Mouse (Mus musculus) c-Kit-positive CD71-positive TER-119-negative erythroid progenitor cells, embryonic 14.5 days (primary cell): ENCODE measurements at regions not wholly inside any gene's neighbourhood (a gene's known extent, or its start where the extent isn't known, plus 50 kb on each side); places are given as distances from the start of the nearest gene placed in this dataset.

ENCODE experiments used
- DNase-seq: peaks from one replicate; pipeline ENCODE4 v3.0.0-alpha.2; 2013; ENCODE audit warnings: low read depth

DNA sequence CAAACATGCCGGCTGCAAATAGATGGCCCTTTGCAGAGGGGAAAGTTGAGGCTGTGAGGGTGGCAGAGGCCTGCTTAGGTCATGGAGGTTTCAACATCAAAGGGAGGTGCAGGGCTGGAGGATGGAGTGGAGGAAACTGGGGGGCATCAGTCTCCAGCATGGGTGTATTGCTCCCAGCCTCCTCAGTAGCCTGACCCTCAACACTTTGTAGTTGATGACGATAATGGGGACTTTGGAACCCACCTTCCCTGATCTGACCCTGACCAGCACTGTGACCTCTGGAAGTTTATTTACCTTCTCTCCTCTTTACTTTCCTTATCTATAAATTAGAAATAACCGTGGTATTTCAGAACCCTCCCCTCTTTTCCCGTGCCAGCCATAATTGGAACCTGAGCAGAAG, 56.2 kb downstream of the Gm26897 start:
- no peak for DNase-seq

- DNase-seq = no peak
Observed at GRCm38 (mm10) chr5:111790527-111790926, 56.8 kb downstream of the Gm26897 start.

DNA sequence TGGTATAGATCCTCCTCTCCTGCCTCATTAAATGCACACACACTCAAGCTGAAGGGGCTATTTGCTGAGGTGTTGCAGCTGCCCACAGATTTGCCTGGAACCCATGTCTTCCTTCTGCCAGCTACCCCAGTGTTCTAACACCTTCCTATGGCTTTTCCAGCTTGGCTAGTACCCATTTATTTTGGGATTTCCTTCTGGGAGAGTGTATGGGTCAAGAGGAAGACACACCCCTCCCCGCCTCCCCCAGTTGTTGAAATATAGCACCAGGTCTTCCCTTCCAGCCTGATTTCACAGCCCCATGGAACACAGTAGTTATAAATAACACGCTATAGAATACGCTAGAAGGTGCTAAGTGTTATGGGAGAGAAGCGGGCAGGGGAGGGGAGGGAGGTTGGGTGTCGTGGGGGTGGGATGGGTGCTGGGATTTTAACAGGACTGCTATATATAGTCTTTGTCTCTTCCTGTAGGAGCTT, 57.4 kb downstream of the Gm26897 start:
- no peak for DNase-seq

DNA sequence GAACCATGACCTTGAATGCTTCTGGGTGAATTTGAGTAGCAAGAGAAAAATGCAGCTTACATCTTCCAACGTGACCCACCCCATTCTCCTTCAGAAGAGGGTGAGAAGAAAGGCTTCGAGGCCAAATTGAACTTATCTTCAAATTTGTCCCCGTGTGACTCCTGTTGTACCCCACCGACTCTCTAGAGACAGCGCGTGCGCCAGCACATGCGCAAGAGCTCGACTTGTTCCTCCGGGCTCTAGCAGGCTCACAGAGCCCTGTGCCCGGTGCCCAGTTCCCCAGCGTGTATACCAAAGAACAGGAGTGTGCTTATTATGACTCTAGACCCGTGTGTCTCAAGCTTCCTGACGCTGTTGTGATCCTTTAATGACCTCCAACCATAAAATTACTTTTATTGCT, 59.0 kb downstream of the Gm26897 start:
- no peak for DNase-seq

DNA sequence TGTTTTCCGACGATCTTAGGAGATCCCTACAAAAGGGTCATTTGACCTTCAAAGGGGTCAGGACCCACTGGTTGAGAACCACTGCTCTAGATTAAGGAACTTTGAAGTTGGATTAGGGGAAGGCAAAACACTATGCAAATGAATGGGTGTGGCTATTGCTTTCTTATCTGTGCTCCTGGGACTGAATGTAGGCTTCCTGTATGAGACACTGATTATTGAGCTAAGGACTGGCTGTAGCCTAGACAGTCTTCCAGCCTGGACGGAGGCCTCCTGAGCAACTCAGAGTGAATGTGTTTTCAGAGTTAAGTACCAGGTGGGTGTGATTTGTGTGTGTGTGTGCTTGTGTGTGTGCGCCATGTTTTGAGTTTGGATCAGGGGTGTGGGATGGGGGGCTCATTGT, 59.5 kb downstream of the Gm26897 start:
- DNase-seq = no peak

DNA sequence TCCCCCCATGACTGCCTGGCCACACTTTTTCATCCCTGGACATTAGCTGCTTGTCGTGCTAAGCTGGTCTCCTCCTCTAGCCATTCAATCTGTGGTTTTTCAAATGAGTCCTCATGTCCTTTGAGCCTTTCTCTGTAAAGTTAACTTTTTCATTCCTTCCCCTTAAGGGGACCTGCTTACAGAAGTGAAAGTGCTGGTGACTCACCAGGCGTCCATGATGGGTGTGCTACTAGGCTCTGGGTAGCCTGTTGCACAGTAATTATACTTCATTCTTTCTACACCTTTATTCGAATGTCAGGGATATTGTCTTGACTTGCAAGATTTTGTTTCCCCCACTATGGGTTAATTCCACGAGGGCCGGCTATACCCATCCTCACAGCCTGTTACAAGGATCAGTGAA, 63.2 kb downstream of the Gm26897 start:
- DNase-seq = no peak

DNA sequence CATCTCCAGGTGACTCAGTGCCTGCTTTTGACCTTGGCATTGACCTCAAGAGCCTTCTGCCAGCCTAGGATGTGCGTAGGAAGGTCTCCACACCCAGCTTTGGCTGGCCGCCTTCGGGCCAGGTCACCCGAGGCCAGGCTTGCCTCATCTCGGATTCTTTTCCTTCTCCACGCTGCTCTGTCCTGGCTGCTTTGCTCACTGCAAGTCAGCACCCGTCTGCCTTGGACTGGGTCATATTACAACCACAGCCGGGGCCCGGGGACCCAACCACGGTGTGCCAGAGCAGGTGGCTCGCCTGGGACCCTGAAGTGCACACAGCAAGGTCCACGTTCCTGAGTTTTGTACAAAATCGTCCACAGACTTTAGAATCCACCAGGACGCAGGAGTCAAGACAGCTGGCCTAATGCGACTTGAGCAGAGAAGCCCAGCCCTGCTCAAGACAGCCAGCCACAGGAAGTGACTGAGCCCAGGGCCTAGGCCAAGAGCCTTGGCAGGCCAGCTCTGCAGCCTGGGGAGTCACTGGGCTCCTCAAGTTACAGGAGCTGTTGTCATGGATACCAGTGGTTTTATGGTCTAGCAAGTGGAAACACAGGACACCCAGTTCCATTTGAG, 66.1 kb downstream of the Gm26897 start:
- DNase-seq = no peak

DNA sequence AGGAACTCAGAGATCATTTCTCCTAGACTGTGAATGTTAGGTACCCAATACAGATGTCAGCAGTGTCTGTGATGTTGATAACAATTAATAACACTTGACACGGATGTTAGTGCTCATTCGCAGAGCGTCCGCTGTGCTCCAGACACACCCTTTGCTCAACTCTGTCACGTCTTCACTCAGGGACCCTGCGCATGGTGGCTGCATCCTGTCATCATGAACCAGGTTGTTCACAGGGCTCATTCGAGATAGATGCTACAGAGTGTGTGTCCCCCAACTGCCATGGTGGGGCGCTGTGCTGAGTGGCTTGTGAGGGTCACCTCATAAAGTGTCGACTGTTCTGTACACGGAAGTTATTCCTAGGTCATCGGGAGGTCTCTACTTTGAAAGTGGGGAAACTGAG, 66.8 kb downstream of the Gm26897 start:
- no peak for DNase-seq

DNA sequence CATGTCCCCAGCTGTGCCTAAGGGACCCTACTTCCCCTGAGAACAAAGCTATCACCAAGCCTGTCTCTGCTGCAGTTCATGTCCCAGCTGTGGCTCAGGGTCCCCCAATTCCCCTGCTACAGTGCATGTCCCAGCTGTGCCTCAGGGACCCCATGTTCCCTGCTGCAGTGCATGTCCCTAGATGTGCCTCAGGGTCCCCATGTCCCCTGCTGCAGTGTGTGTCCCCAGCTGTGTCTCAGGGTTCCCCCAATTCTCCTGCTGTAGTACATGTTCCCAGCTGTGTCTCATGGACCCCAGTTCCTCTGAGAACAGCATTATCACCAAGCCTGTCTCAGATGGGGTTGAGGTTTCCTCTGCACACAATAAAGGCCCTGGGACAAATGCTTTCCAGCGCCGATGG, 67.3 kb downstream of the Gm26897 start:
- DNase-seq = no peak

GRCm38 (mm10) chr5:111804542-111804941, 70.8 kb downstream of the Gm26897 start:
- DNase-seq = no peak

- DNase-seq = no peak
Observed at GRCm38 (mm10) chr5:111805150-111805549, 71.4 kb downstream of the Gm26897 start.

DNA sequence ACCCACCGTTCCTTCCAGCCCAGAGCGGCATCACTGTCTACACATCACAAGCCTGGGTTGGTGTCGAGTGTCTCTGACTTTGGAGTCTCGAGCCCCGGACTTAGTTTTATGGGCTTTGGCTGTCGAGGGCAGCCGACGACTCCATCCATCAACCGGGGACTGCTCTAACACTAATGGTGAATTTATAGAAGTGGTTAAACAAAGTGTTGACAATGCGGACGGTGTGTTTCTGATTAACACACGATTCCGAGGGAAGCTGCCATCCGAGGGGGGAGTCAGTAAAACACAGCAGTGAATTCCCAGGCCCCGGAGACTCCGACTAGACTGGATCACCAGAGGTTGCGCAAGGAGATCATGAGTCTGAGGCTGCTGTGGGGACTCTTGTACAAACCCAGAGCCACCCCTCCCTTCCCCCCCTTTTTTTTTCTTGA, 72.1 kb downstream of the Gm26897 start:
- DNase-seq = no peak

GRCm38 (mm10) chr5:111810079-111810808, 76.5 kb downstream of the Gm26897 start:
- no peak for DNase-seq

DNA sequence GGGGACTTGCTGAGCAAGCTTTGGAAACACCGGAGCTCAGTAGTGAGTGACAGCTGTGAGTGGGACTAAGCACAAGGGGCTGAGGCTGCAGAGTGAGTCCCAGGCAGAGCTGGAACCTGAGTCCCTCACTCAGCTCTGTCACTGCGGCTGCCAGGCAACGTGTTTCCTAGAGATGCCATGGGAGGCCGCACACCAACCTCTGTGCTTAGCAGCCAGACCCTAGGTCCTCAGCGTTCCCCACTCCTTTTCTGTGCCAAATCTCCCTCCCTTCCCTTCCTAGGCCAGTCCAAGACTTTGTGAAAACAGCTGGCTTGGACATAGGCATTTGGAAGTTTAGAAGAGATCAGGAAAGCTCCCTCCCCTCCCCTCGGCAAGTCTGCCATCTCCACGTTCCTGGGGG, 78.9 kb downstream of the Gm26897 start:
- DNase-seq = no peak

GRCm38 (mm10) chr5:111813090-111813753, 79.5 kb downstream of the Gm26897 start:
- no peak for DNase-seq

- no peak for DNase-seq
Observed at GRCm38 (mm10) chr5:111814893-111815760, 81.4 kb downstream of the Gm26897 start.

DNA sequence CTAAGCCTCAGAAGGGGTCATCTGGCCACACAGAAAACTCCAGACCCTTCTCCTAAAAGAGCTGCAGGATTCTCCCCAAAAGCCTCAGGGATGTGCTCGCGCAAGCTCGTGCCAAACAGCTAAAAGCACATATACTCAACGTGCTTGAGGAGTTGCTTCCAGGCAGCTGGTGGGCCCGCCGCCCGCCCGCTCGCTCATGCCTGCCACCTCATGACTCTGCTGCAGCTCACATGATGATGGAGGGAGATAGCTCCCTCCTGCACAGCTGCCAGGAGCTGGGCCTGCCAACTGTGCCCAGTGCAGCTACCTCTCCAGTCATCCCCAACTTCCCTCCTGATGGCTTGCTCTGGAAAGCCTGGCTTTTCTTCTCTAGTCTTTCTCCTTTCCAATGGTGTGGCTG, 87.2 kb downstream of the Gm26897 start:
- DNase-seq = no peak

GRCm38 (mm10) chr5:111822882-111823281, 89.2 kb downstream of the Gm26897 start:
- DNase-seq = no peak

DNA sequence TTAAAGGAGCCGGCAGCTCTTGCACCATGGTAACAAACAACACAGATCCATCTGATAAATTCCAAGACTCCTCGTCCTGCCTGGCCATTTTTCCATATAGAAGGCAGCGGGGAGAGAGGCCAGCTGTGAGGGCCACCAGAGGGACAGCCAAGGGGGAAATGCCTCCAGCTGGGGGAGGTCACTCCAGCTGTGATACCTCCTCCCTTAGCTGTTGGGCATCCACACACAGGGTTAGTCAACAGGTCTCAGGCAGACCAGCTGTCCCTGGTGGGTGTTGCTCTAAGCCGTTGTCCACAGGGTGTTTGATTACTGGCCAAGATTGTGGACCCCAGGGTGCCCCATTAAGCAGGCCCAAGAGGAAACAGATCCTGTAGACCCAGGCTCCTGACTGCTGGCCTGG, 89.7 kb downstream of the Gm26897 start:
- DNase-seq = no peak

GRCm38 (mm10) chr5:111823842-111824241, 90.1 kb downstream of the Gm26897 start:
- DNase-seq = no peak

DNA sequence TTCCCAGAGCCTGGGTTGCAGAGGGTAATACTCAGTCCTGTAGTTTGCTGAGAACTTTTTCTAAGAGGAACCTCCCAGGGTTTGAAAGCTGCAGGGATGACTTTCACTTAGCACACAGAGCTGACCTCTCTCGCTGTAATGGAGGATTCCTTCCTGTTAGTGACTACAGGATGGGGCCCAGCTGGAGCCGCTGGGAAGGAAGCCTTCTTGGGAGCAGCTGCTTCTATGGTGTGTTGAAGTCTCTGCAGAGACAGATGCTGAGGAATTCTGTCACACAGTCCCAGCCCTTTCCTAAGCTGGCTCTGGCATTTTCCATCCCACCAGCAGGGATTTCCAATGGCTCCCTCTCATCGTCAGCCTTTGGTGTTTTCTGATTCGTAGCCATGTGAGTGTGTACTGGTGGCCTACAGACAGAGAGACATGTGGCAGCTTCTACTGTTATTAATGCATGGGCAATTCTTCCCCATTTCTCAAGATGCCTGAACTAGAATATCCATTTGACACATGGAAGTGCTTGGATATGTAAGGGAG, 90.9 kb downstream of the Gm26897 start:
- DNase-seq = no peak

DNA sequence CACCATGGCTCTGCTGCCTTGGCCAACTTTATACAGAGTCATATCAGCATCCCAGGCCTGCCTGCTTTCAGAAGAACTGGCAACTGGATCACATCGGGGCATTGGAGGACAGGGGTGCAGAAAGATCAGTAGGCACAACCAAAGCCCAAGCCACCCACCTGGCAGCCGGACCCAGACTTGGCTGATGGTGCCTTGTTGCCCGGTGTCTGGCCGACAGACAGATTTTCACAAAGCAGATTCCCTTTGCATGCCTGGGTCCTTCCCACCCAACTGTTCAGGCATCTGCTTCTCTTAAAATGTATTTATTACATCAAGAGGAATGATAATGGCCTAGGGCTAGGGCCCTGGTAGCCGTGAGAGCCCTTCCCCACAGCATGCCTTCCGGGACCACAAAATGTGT, 96.2 kb downstream of the Gm26897 start:
- no peak for DNase-seq
